Mouse (Mus musculus): ENCODE data around the gene Ggta1.

The Ggta1 gene

DNA sequence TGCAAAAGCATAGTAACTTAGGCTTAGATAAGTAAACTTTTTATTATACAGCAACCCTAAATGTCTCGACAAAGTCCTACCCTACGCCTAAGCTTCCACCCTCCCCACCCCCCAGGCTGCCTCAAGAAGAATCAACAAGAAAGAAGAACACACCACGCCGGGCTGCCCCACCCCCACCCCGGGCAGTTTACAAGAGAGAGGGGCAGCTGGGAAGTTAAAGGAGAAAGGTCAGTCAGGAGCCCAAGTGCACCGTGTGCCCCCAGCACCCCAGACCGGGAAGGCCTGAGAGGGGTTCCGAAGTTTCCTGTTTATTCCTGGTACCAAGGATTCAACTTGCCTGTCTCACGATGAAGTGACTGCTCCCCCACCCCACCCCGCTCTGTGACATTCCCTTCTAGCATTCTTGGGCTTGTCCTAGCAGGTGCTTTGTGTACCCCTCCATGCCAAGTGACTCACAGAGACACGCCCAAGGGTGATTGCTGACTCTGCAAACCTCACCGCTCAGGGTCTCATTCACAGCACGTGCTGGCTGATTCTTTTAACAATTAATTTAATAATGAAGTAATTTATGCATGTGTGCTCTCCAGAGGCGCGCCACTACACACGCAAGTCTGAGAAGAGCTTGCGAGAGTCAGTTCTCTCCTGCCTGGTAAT lies 27.6 kb upstream of the Ggta1 start:
- no peak for DNase-seq (ENCODE audit: low spot score)

- no peak for DNase-seq (ENCODE audit: low spot score)
Observed at GRCm38 (mm10) chr2:35487700-35488099, 24.7 kb upstream of the Ggta1 start.

- no peak for DNase-seq (ENCODE audit: low spot score)
Observed at GRCm38 (mm10) chr2:35486981-35487655, 24.1 kb upstream of the Ggta1 start.

DNA sequence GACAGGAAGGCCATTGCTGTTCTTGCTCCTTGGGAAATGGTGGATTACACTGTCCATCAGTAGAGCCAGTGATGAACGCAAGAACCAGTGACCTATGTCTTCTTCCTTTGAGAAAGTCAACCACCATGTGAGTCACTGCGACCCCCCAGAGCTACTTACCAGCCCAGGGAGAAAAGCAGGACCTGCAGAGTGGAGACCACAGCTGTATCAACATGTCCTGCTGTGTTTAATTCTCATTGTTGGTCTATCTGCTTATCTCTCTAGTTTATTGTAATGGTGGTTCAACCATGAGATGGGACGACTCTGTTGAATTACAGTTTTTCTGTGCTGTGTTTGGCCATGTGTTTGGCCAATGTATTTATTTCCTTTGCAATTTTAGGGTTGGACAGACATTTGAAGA lies 21.1 kb upstream of the Ggta1 start:
- DNase-seq (ENCODE audit: low spot score), result no peak

DNA sequence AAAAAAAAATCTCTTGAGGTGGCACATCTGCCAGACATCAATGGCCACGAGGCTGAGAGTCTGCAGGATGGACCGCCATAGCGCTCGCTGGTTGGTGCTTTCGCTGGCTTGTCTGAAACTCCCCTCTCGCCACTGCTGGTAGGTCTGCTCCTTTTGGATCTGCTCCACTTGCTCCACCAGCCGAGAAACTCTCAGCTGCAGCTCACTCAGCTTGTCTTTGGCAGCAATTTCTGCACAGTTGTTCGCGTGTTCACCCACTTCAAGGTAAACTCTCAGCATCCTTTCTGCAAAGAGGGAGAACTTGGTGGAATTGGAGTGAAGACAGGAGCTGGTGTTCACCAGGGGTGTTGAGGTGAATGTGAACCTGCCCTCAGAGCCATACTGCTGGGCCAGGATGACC lies 20.4 kb upstream of the Ggta1 start:
- DNase-seq (ENCODE audit: low spot score), result no peak

GRCm38 (mm10) chr2:35481322-35481990 lies 18.4 kb upstream of the Ggta1 start:
- DNase-seq (ENCODE audit: low spot score), result no peak

GRCm38 (mm10) chr2:35480073-35480472 lies 17.0 kb upstream of the Ggta1 start:
- DNase-seq (ENCODE audit: low spot score), result no peak

- DNase-seq (ENCODE audit: low spot score), result no peak
Observed at GRCm38 (mm10) chr2:35478812-35479122, 15.7 kb upstream of the Ggta1 start.

- DNase-seq (ENCODE audit: low spot score), result no peak
Observed at GRCm38 (mm10) chr2:35477999-35478811, 15.2 kb upstream of the Ggta1 start.

DNA sequence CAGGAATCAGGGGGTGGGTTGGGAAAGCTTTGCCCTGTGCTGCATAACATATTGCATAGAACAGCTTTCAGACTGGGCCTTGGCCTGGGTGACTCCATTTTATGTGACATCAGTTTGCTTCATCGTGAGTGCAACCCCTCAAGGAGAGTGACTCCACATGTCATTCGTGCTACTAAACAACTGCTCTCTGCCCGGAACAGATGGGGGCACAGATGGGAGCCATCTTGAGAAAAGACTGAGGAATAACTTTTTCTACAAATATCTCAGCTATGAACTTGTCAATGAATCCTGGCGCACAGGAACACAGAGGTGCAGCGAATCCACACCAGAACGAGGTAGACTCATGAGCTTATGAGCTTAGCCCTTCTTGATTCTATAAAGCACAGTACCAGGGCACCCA lies 14.3 kb upstream of the Ggta1 start:
- DNase-seq (ENCODE audit: low spot score), result no peak

- no peak for DNase-seq (ENCODE audit: low spot score)
Observed at GRCm38 (mm10) chr2:35474916-35475315, 11.9 kb upstream of the Ggta1 start.

DNA sequence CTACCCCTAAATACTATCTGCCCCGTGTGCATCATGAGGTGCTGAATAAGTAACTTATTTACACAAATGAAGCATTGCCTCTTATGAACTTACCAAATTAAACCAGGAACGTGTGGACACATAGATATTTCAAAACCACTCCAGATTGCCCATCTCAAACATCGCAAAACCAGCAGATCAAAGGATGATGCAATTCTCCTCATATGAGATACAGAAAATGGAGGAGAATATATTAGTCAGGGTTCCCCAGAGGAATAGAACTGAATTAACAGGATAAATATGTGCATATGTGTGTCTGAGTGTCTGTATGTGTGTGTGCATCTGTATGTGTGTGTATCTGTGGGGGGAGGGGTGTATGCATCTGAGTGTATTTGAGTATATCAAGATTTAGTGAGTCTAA lies 6.2 kb upstream of the Ggta1 start:
- no peak for DNase-seq (ENCODE audit: low spot score)

GRCm38 (mm10) chr2:35468276-35468675 lies 5.2 kb upstream of the Ggta1 start:
- DNase-seq (ENCODE audit: low spot score), result no peak

- no peak for DNase-seq (ENCODE audit: low spot score)
Observed at GRCm38 (mm10) chr2:35467855-35468254, 4.8 kb upstream of the Ggta1 start.

DNA sequence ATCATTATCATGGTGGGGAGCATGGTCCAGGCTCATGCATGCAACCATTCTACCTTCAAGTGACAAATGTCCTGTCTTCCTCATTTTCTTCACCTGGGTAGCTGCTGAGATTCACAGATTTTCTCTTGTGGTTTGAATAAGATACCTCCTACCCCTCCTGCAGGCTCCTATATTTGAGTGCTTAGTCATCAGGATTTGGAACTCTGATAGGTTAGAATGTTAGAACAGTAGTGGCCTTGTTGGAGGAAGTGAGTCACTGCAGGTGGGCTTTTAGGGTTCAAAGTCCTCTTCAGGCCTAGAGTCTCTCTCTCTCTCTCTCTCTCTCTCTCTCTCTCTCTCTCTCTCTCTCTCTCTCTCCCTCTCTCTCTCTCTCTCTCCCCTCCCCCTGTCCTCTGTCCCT lies 2.6 kb upstream of the Ggta1 start:
- no peak for DNase-seq (ENCODE audit: low spot score)

GRCm38 (mm10) chr2:35464548-35464947 lies 1.5 kb upstream of the Ggta1 start:
- DNase-seq (ENCODE audit: low spot score), result no peak

GRCm38 (mm10) chr2:35464089-35464534 lies 1.1 kb upstream of the Ggta1 start:
- no peak for DNase-seq (ENCODE audit: low spot score)

DNA sequence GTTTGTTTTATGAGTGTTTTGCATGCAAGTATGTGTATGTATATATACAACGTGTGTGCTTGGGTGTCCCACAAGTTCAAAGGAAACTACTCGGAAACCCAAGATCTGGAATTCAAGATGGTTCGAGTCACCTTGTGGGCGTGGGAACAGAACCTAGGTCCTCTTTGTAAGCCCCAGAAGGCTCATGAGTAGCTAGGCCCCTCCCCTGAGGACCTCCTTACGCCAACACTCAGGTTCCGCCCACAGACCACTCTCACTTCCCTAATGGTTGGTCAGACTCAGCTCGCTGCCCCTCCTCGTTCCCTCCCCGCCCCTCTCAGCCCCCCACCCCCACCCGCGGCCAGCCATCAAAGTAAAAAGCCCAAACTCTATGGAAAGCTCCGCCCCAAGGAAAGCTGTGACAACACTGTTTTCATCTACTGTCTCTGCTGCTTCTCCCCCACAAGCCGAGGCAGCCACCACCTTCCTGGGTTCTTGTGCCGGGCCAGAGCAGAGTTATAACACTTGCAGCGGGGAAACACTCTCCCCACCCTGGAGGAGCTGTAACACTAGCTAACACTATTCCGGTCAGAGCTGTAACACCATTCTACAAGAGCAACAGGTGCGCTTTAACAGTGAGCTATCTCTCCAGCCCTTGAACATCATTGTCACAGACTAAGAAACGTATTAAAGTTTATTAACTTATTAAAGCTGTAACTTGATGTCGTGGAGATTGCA lies 499 bp upstream of the Ggta1 start:
- DNase-seq (ENCODE audit: low spot score), result peak; percentile 37

DNA sequence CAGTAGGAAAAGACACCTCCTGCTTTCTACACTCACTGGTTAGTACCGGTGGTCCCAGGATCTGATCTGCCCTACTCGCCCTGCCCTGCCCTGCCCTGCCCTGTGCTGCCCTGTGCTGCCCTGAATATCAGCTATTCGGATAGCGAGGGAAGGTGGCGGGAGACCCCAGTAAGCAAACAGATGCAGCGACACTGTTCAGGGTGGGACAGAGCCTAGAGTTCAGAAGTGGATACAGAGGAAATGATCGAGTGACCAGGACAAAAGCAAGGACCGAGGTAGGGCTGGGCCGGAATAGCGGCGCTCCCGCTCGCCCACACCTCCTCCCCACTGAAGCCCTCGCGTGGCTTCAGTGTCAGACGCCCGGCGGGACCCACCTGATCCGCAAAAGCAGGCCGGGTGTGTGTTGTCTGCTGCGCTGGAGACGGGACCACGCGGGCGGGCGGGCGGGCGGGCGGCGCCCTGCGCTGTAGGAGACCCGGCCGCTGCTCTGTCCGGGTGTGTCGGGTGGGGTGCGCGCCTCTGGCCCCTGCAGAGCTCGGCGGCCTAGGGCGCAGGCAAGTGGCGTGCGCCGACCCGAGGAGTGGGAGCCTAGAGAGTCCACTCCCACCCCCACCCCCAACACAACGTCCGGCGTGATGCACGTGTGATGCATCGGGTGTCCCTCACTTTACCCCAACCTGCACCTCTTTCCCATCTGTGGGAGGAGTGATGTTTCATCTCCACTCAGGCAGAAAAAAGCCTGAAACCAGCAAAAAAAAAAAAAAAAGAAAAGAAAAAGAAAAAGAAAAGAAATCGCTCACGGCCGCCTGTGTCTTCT lies 852 bp downstream of the Ggta1 start:
- DNase-seq (ENCODE audit: low spot score), result no peak

- no peak for DNase-seq (ENCODE audit: low spot score)
Observed at GRCm38 (mm10) chr2:35461131-35461947, 1.7 kb downstream of the Ggta1 start.

All from ovary, postnatal 36 days (tissue).